Mouse (Mus musculus) embryonic facial prominence, embryonic 15.5 days (tissue): Measurements from ENCODE around the gene Ggt6. TPM values are rescaled to one million over a fixed set of nuclear protein-coding genes. Genes with fewer than 3 reads are reported as not detected.
A peak's percentile ranks its signal among the peaks of the same experiment; 100 is the strongest.
"Not testable (repeated sequence)": the region's sequence is repeated elsewhere in the genome, so short reads cannot be mapped to it uniquely, and the experiment has no call there.

Experiments used
- ATAC-seq: fragments of 200-750 bp; cut with Nextera tagmentation; 2 replicates; pipeline ENCODE4 v1.8.0; 2017; ENCODE audit warnings: low read depth, moderate TSS enrichment; ENCODE audit not compliant: insufficient number of reproducible peaks, low FRiP score, low TSS enrichment
- H3K27ac ChIP-seq: fragments of 300-500 bp; sonication (generic); replicated peaks from 2 replicates; pipeline ENCODE4 v1.5.1; 2015; ENCODE audit warnings: mild to moderate bottlenecking, inconsistent platforms
- H3K27me3 ChIP-seq: fragments of 300-500 bp; sonication (generic); 2 replicates; pipeline ENCODE4 v1.6.1; 2015; ENCODE audit warnings: inconsistent platforms
- H3K36me3 ChIP-seq: fragments of 300-500 bp; sonication (generic); 2 replicates; pipeline ENCODE4 v1.6.1; 2015; ENCODE audit warnings: mild to moderate bottlenecking, inconsistent platforms
- H3K4me1 ChIP-seq: fragments of 300-500 bp; sonication (generic); 2 replicates; pipeline ENCODE4 v1.6.1; 2015; ENCODE audit warnings: inconsistent platforms
- H3K4me2 ChIP-seq: fragments of 300-500 bp; sonication (generic); replicated peaks from 2 replicates; pipeline ENCODE4 v1.6.1; 2015; ENCODE audit warnings: mild to moderate bottlenecking, inconsistent platforms
- H3K4me3 ChIP-seq: fragments of 300-500 bp; sonication (generic); replicated peaks from 2 replicates; pipeline ENCODE4 v1.5.1; 2015; ENCODE audit warnings: mild to moderate bottlenecking, inconsistent platforms
- H3K9ac ChIP-seq: fragments of 300-500 bp; sonication (generic); 2 replicates; pipeline ENCODE4 v1.6.1; 2015; ENCODE audit warnings: inconsistent platforms
- H3K9me3 ChIP-seq: fragments of 300-500 bp; sonication (generic); replicated peaks from 2 replicates; pipeline ENCODE4 v1.6.1; 2016; ENCODE audit warnings: inconsistent platforms
- WGBS: fragments of 180-500 bp; shearing (Covaris S2); methylation state at CpG from one replicate; pipeline ENCODE4 v1.1.7; 2015; 5-methylcytosine and 5-hydroxymethylcytosine counted together
- polyA plus RNA-seq: library from polyadenylated mRNA; unstranded; fragments of >200 nt; fragmentation: Nextera tagmentation; extraction: Ambion mirVana; gene quantifications from 2 replicates; pipeline ENCODE4 v1.2.1, GENCODE M21; 2015

Gene Ggt6
- polyA plus RNA-seq, 1 experiment from 2014 or later = 6.3 TPM

- 40% methylated on average over 6 of the region's 6 CpGs for WGBS
Observed at GRCm38 (mm10) chr11:72440597-72440964, 5.3 kb downstream of the Ggt6 start.

DNA sequence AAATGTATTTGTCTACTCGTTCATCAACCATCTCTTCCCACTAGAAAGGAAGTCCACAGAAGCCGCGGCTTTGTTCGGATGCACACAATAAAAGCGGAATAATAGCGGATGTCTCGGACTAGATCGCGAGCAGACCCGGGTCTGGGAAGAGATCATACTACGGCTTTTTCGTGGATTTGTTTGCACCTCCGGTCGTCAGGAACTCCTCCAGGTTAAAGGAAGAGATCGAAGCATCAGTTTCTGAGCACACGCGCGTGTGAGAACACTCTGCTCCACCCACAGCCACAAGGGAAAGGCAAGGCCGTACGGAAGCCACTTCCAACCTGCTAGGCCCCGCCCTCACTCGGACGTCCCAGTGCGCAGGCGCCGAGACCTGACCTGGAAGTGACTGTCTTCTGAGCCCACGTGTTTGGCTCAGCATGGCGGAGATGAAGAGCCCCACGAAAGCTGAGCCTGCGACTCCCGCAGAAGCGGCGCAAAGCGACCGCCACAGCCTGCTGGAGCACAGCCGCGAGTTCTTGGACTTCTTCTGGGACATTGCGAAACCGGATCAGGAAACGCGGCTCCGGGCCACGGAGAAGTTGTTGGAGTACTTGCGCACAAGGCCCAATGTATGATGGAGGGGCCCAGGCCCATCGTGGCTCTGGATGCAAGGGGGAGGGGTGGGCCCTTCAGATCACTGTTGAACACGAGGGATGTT lies 5.8 kb downstream of the Ggt6 start, which contains the start of gene Mybbp1a:
Gene Mybbp1a (plus strand): TSS at position 391 of the 700 bp plus-strand sequence.
- Histone ChIP-seq H3K9ac (peak within 1 kb of the TSS; percentile 88), H3K4me2 (peak within 1 kb of the TSS; percentile 87), H3K9me3 (no peaks in the 10 kb centered on the region), H3K27ac (peak within 1 kb of the TSS; percentile 93), H3K4me3 (peak within 1 kb of the TSS; percentile 74), H3K27me3 (no peaks in the 10 kb centered on the region), H3K36me3 (peaks cover 38% of the 10 kb centered on the region), H3K4me1 (peaks cover 17% of the 10 kb centered on the region)
- peak; percentile 92 for ATAC-seq
- under 1% methylated on average over 46 of the region's 46 CpGs for WGBS

More at GRCm38 (mm10) chr11:72440597-72440964, 5.3 kb downstream of the Ggt6 start:
- Histone ChIP-seq H3K4me3 (peak overlapping the region; percentile 74), H3K36me3 (peaks cover 33% of the 10 kb centered on the region), H3K4me1 (peaks cover 21% of the 10 kb centered on the region), H3K27ac (peak overlapping the region; percentile 93), H3K9ac (peak overlapping the region; percentile 88), H3K4me2 (peak overlapping the region; percentile 87)
- H3K9me3 ChIP-seq, H3K27me3 ChIP-seq, ATAC-seq: not testable (repeated sequence)

DNA sequence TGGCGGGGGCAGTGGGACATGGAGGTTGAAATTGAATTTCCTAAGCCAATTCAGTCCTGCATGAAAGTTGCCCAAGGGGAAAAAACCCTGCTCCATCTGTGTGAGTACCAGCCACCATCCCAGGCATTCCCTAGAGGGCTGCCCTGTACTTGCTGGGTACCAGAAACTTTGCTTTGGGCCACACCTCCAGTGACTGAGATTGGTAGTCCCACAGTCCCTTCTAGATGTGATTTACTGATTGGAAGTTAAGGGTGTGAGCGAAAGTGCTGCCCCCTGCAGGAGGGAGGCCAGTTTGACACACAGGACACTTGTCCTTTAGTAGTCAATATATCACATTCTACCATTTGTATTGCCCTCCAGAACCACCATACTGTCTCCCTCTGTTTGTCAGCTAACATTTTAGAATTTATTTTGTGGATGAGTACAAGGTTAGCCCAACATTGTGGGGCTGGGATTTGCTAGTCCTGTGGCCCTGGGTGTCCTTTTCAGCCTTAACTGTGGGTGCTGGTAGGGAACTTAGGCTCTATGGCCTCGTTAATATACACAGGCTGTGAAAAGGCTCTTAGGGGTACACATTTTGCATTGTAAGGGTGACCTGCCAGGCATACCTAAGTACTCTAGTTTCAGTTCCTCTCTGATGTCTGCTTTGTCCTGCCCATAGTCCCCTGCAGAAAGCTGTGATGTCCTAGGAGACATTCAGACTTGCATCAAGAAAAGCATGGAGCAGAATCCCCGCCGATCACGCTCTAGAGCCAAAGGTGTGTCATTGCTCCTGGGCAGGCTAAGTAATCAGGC lies 11.2 kb downstream of the Ggt6 start:
- Histone ChIP-seq H3K27me3 (no peaks in the 10 kb centered on the region), H3K9ac (no peak overlapping the region), H3K4me2 (no peak overlapping the region), H3K36me3 (peaks cover 92% of the 10 kb centered on the region), H3K4me3 (no peak overlapping the region), H3K27ac (no peak overlapping the region), H3K9me3 (no peaks in the 10 kb centered on the region), H3K4me1 (peaks cover 12% of the 10 kb centered on the region)
- ATAC-seq = no peak
- 90% methylated on average over 6 of the region's 6 CpGs for WGBS

GRCm38 (mm10) chr11:72447475-72447874 lies 12.1 kb downstream of the Ggt6 start:
- Histone ChIP-seq H3K9me3 (no peaks in the 10 kb centered on the region), H3K4me2 (no peak overlapping the region), H3K27ac (no peak overlapping the region), H3K4me1 (peaks cover 3% of the 10 kb centered on the region), H3K4me3 (no peak overlapping the region), H3K27me3 (no peaks in the 10 kb centered on the region), H3K36me3 (peaks cover 100% of the 10 kb centered on the region), H3K9ac (no peak overlapping the region)
- no peak for ATAC-seq
- WGBS = 82% methylated on average over 8 of the region's 8 CpGs

DNA sequence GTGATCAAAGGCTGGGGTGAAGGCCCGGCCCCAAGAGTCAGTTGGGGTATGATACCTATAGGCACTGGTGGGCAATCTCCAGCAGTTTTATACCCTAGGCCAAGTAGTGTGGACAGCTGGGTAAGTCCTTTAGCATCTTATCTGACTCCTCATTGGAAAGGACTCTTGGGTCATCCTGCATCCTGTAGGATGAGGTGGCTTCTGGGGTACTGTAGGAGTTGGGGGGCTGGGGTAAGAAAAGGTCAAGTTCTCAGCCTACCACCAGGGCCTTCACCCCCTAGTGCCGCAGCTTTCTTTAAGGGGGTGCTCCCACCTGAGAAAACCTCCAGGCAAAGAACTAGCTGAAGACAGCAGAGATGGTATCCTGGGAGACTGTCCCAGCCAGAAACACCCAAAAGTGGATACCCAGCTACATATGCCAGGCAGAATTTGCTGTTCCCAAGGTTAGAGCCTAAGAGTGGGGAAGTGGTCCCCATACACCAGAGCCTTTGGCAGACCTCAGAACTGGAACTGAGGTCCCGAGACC lies 16.9 kb downstream of the Ggt6 start:
- Histone ChIP-seq H3K36me3 (peaks cover 57% of the 10 kb centered on the region), H3K4me1 (no peaks in the 10 kb centered on the region), H3K27ac (no peak overlapping the region), H3K27me3 (no peaks in the 10 kb centered on the region), H3K4me2 (no peak overlapping the region), H3K9me3 (no peaks in the 10 kb centered on the region), H3K4me3 (no peak overlapping the region), H3K9ac (no peak overlapping the region)
- WGBS = 90% methylated on average over 3 of the region's 3 CpGs
- no peak for ATAC-seq

DNA sequence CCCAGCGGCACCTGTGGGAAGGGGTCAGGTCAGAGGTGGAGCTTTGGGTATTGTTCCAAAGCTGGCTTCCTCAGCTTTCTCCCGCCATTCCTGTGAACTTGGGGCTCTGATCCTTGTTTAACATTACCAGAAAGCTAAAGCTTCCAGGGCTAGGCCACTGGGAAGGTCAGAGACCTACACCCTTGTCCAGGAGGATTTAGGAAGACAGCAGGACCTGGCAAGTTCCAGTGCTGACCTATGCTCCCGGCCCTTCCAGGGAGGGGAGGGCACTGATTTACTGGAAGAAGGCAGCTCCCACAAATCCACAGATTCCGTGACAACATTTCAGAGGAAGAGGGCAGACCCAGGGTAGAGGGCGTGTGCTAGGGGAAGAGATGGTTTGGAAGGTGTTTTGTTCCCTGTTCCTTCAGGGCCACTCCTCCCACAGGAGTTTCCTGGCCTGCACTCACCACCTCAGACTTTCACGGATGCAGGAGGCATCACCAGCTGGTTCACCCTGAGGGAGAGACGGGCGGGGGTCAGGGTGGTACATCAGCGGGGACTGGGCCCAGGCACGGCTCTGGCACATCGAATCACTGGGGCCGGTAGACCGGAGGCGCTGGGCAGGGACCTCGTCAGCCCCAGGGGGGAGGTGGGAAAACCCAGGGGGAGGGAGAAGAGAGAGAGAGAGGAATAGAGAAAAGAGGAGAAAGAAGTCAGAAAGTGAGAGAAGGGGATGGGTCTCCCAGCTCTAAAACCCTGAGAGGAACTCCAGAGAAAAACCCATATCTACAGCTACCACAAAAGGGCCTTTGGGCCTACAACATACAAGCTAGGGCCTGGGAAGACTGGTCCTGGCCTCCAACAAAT lies 18.0 kb downstream of the Ggt6 start:
- Histone ChIP-seq H3K4me2 (no peak overlapping the region), H3K4me3 (no peak overlapping the region), H3K4me1 (no peaks in the 10 kb centered on the region), H3K27ac (no peak overlapping the region), H3K27me3 (no peaks in the 10 kb centered on the region), H3K9me3 (no peaks in the 10 kb centered on the region), H3K36me3 (peaks cover 46% of the 10 kb centered on the region), H3K9ac (no peak overlapping the region)
- WGBS = 51% methylated on average over 15 of the region's 15 CpGs
- ATAC-seq = no peak

DNA sequence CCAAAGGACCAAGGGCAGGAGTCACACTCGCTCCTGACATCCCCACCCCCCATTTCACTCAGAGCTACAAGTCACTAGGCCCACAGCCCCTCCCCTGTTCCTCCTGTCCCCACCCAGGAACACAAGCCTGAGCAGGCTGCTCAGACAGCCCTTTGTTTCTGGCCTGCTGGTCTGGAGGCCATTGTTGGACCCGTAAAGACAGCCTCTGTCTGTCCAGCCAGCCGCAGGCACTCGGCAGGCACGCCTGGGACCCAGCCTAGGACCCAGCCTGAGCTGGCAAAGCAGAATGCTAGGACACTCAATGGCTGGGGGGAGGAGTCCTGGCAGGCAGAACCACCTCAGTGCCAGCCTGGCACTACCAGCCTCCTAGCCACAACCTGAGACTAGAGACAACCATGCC lies 20.4 kb downstream of the Ggt6 start:
- Histone ChIP-seq H3K4me3 (no peak overlapping the region), H3K27me3 (no peaks in the 10 kb centered on the region), H3K9ac (no peak overlapping the region), H3K27ac (no peak overlapping the region), H3K9me3 (no peaks in the 10 kb centered on the region), H3K36me3 (peaks cover 22% of the 10 kb centered on the region), H3K4me2 (no peak overlapping the region), H3K4me1 (no peaks in the 10 kb centered on the region)
- WGBS = 55% methylated on average over 5 of the region's 5 CpGs
- 0 out of 2 replicates have a peak, but pooled peaks have one; percentile 13 for ATAC-seq

DNA sequence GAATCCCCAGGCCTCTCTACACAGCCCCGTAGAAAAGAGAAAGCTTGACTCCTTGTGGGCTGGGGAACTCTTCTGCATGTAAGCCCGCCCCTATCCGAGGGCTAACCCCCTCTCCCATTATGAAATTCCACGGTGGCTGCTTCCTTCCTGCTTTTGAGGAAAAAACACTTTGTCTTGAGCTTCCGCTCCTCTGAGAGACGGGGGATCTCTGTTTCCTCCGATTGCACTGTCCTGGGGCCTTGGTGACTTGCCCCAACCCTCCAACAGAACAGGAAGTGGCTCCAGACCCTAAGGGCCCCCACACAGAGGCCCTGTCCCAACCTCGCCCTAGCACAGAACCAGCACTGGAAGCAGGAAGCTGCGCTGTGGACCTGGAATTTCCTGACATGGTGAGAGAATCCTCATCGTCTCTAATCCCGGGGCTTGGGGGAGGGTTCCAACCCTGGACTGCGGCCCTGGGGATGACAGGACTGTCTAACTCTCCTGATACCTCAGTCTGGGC lies 22.7 kb downstream of the Ggt6 start:
- H3K4me3 ChIP-seq = no peak overlapping the region
- no peaks in the 10 kb centered on the region for H3K4me1 ChIP-seq
- no peak overlapping the region for H3K9ac ChIP-seq
- no peaks in the 10 kb centered on the region for H3K9me3 ChIP-seq
- no peaks in the 10 kb centered on the region for H3K27me3 ChIP-seq
- peak; percentile 45; the same call in 1 of the 2 replicates for ATAC-seq
- no peak overlapping the region for H3K4me2 ChIP-seq
- H3K36me3 ChIP-seq = no peaks in the 10 kb centered on the region
- peak overlapping the region; percentile 19; the same call in 1 of the 2 replicates for H3K27ac ChIP-seq
- WGBS = 38% methylated on average over 12 of the region's 12 CpGs

- Histone ChIP-seq H3K4me2 (no peak overlapping the region), H3K4me3 (no peak overlapping the region), H3K4me1 (no peaks in the 10 kb centered on the region), H3K9ac (no peak overlapping the region), H3K9me3 (no peaks in the 10 kb centered on the region), H3K36me3 (no peaks in the 10 kb centered on the region), H3K27ac (peak overlapping the region; percentile 19; the same call in 1 of the 2 replicates), H3K27me3 (no peaks in the 10 kb centered on the region)
- no peak for ATAC-seq
- 74% methylated on average over 3 of the region's 3 CpGs for WGBS
Observed at GRCm38 (mm10) chr11:72458502-72458901, 23.2 kb downstream of the Ggt6 start.

DNA sequence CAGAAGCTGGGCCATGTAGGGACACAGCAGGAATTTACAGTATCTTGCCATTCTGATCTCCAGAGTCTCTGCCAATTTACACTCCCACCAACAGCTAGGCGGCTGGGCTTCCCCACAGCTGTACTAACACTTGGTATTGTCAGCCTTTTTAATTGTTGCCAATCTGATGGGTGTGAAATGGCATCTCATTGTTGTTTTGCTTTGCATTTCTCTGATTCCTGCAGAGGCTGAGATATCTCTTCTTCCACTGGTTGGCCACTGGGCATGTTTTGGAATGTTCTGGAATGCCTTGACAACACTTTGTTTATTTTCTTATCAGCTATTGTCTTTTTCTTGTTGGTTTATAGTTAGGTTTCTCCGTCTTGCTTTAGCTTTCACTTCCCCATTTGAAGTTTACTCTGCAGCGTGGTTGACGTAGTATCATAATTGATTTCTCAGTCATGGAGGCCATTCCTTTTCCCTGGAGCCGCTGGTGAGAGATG lies 26.2 kb downstream of the Ggt6 start:
- 48% methylated on average over 5 of the region's 5 CpGs for WGBS
- peaks cover 10% of the 10 kb centered on the region; the same call in 1 of the 2 replicates for H3K4me1 ChIP-seq
- no peak for ATAC-seq

More for the DNA sequence above, 26.2 kb downstream of the Ggt6 start:
- H3K9ac ChIP-seq = no peak overlapping the region
- H3K27ac ChIP-seq = no peak overlapping the region
- no peak overlapping the region for H3K4me3 ChIP-seq
- H3K9me3 ChIP-seq = no peaks in the 10 kb centered on the region
- no peak overlapping the region for H3K4me2 ChIP-seq
- H3K36me3 ChIP-seq = no peaks in the 10 kb centered on the region
- H3K27me3 ChIP-seq = no peaks in the 10 kb centered on the region
